In genomic region chr6:129349524-129350352, GRCm38 (mm10) we compare ENCODE assay signal across 10 mouse cellular contexts. TPM values are rescaled to one million over a fixed set of nuclear protein-coding genes. Genes with fewer than 3 reads are reported as not detected.
DNase-seq lines count a peak whose midpoint lies in the region; ATAC-seq and TF ChIP-seq lines count a peak whose summit lies in the region.
"Had no signal": no experiment of that assay in that cellular context is flagged by ENCODE, and none has a peak within 500 bp of the region (broad histone marks: within the 10 kb centered on the region; RNA-seq: fewer than 3 reads in every experiment).

No protein-coding gene starts in this region.

- no peaks in the 10 kb centered on the region for H3K27me3 ChIP-seq in neural tube, embryonic 15.5 days (replicated peaks)
- H3K27me3 ChIP-seq in lung, postnatal 0 days (replicated peaks; ENCODE audit: insufficient read depth, low read length): no peaks in the 10 kb centered on the region
- no peaks in the 10 kb centered on the region for H3K27me3 ChIP-seq in midbrain, embryonic 11.5 days (ENCODE audit: control insufficient read depth, insufficient read depth, low read length)

- no peak for TF ChIP-seq CTCF in lung, postnatal 0 days (IDR thresholded peaks at IDR 0.05)

- TF ChIP-seq EP300 in lung, postnatal 0 days (IDR thresholded peaks at IDR 0.05): peak; percentile 37; the same call in 1 of the 2 replicates

- H3K9me3 ChIP-seq in neural tube, embryonic 15.5 days (replicated peaks): no peaks in the 10 kb centered on the region
- no peaks in the 10 kb centered on the region for H3K9me3 ChIP-seq in lung, postnatal 0 days (ENCODE audit: low read length)
- H3K9me3 ChIP-seq in midbrain, embryonic 11.5 days (ENCODE audit: control insufficient read depth, low read length): no peaks in the 10 kb centered on the region; the same call in 1 of the 2 replicates

- H3K4me2 ChIP-seq in neural tube, embryonic 15.5 days: no peak overlapping the region
- H3K4me2 ChIP-seq in lung, postnatal 0 days (replicated peaks; ENCODE audit: low read depth, low read length): no peak overlapping the region
- H3K4me2 ChIP-seq in midbrain, embryonic 11.5 days: no peak overlapping the region

- no peak for DNase-seq in neural tube, embryonic 10.5 days (ENCODE audit: extremely low spot score, low spot score)
- DNase-seq in kidney, adult 9 months: peak; percentile 27
- peak; percentile 67 for DNase-seq in lung, postnatal 0 days (ENCODE audit: low spot score)
- DNase-seq in thymus, postnatal 0 days (ENCODE audit: low spot score): peak; percentile 36
- DNase-seq in midbrain, embryonic 11.5 days (ENCODE audit: low spot score, missing footprints): no peak
- no peak for DNase-seq in Muller cell, postnatal 12 days (ENCODE audit: inconsistent ontology term)
- DNase-seq in adrenal gland, adult (ENCODE audit: inconsistent age in 2 of 2, low spot score in 1 of 2): no peak

- H3K27ac ChIP-seq in neural tube, embryonic 15.5 days (replicated peaks): no peak overlapping the region
- no peak overlapping the region; the same call in 1 of the 2 replicates for H3K27ac ChIP-seq in lung, postnatal 0 days (ENCODE audit: low read length)
- H3K27ac ChIP-seq in midbrain, embryonic 11.5 days (ENCODE audit: low read depth, low read length): no peak overlapping the region

- no peak overlapping the region for H3K9ac ChIP-seq in neural tube, embryonic 15.5 days (replicated peaks)
- H3K9ac ChIP-seq in lung, postnatal 0 days (replicated peaks; ENCODE audit: low read depth): no peak overlapping the region
- H3K9ac ChIP-seq in midbrain, embryonic 11.5 days (ENCODE audit: low read length): no peak overlapping the region

- H3K36me3 ChIP-seq in neural tube, embryonic 15.5 days: no peaks in the 10 kb centered on the region
- no peaks in the 10 kb centered on the region for H3K36me3 ChIP-seq in lung, postnatal 0 days (ENCODE audit: insufficient read depth, low read length)
- no peaks in the 10 kb centered on the region for H3K36me3 ChIP-seq in midbrain, embryonic 11.5 days (ENCODE audit: control insufficient read depth, insufficient read depth, low read length)

- WGBS in neural tube, embryonic 15.5 days: 57% methylated on average over 4 of the region's 4 CpGs
- 47% methylated on average over 4 of the region's 4 CpGs for WGBS in lung, postnatal 0 days
- 66% methylated on average over 4 of the region's 4 CpGs for WGBS in midbrain, embryonic 11.5 days

- peak; percentile 57; the same call in 1 of the 2 replicates for ATAC-seq in neural tube, embryonic 15.5 days (ENCODE audit: low FRiP score)
- ATAC-seq in lung, postnatal 0 days: peak; percentile 79
- ATAC-seq in midbrain, embryonic 11.5 days (ENCODE audit: low FRiP score): no peak
- ATAC-seq: Patski had no signal

- no peak overlapping the region for H3K4me3 ChIP-seq in neural tube, embryonic 15.5 days (replicated peaks)
- no peak overlapping the region for H3K4me3 ChIP-seq in lung, postnatal 0 days (ENCODE audit: low read depth, low read length)
- H3K4me3 ChIP-seq in midbrain, embryonic 11.5 days (ENCODE audit: low read depth, low read length): no peak overlapping the region

- H3K4me1 ChIP-seq in neural tube, embryonic 15.5 days: no peaks in the 10 kb centered on the region
- no peaks in the 10 kb centered on the region for H3K4me1 ChIP-seq in lung, postnatal 0 days (ENCODE audit: insufficient read depth, low read depth, low read length)
- H3K4me1 ChIP-seq in midbrain, embryonic 11.5 days (ENCODE audit: control insufficient read depth, insufficient read depth, low read length): no peaks in the 10 kb centered on the region

RNA-seq across cellular contexts. Expression of gene Clec12a, which starts 7.2 kb away (rescaled TPM):
- 0.35 and 2.2 TPM in 2 replicates for polyA plus RNA-seq in neural tube, embryonic 15.5 days (2015; fragmentation: Nextera tagmentation; extraction: Ambion mirVana)
- 4.0 and 4.3 TPM in 2 replicates for polyA plus RNA-seq in lung, postnatal 0 days (2015; fragmentation: Nextera tagmentation; extraction: Ambion mirVana)
- polyA plus RNA-seq in thymus, postnatal 0 days (2015; fragmentation: Nextera tagmentation; extraction: Ambion mirVana): 3.9 and 4.5 TPM in 2 replicates
- 0.10 and 0.30 TPM in 2 replicates for polyA plus RNA-seq in midbrain, embryonic 11.5 days (2014; fragmentation: Nextera tagmentation; extraction: Ambion mirVana)

RNA-seq across cellular contexts. Expression of gene 4922502D21Rik, which starts 18.1 kb away (rescaled TPM):
- polyA plus RNA-seq in neural tube, embryonic 15.5 days (2015; fragmentation: Nextera tagmentation; extraction: Ambion mirVana): not detected in 2 replicates
- polyA plus RNA-seq in lung, postnatal 0 days (2015; fragmentation: Nextera tagmentation; extraction: Ambion mirVana): not detected in 2 replicates
- 0.17 TPM in 1 of 2 replicates, not detected in the other for polyA plus RNA-seq in thymus, postnatal 0 days (2015; fragmentation: Nextera tagmentation; extraction: Ambion mirVana)
- not detected in 2 replicates for polyA plus RNA-seq in midbrain, embryonic 11.5 days (2014; fragmentation: Nextera tagmentation; extraction: Ambion mirVana)
- polyA plus RNA-seq: hindbrain, embryonic 11.5 days; Patski had no signal

RNA-seq across cellular contexts. Expression of gene Clec12b, which starts 35.9 kb away (rescaled TPM):
- 0.23 TPM in 2 replicates for polyA plus RNA-seq in neural tube, embryonic 15.5 days (2015; fragmentation: Nextera tagmentation; extraction: Ambion mirVana)
- 1.2 and 1.5 TPM in 2 replicates for polyA plus RNA-seq in lung, postnatal 0 days (2015; fragmentation: Nextera tagmentation; extraction: Ambion mirVana)
- 0.15 and 0.46 TPM in 2 replicates for polyA plus RNA-seq in thymus, postnatal 0 days (2015; fragmentation: Nextera tagmentation; extraction: Ambion mirVana)
- polyA plus RNA-seq in midbrain, embryonic 11.5 days (2014; fragmentation: Nextera tagmentation; extraction: Ambion mirVana): not detected in 2 replicates
- polyA plus RNA-seq: hindbrain, embryonic 11.5 days; Patski had no signal

RNA-seq across cellular contexts. Expression of gene Clec1b, which starts 47.4 kb away (rescaled TPM):
- 0.55 and 0.77 TPM in 2 replicates for polyA plus RNA-seq in neural tube, embryonic 15.5 days (2015; fragmentation: Nextera tagmentation; extraction: Ambion mirVana)
- polyA plus RNA-seq in lung, postnatal 0 days (2015; fragmentation: Nextera tagmentation; extraction: Ambion mirVana): 7.8 and 8.3 TPM in 2 replicates
- polyA plus RNA-seq in thymus, postnatal 0 days (2015; fragmentation: Nextera tagmentation; extraction: Ambion mirVana): 0.85 and 0.91 TPM in 2 replicates
- polyA plus RNA-seq in midbrain, embryonic 11.5 days (2014; fragmentation: Nextera tagmentation; extraction: Ambion mirVana): 10.5 and 11.3 TPM in 2 replicates
- polyA plus RNA-seq: Patski had no signal

RNA-seq across cellular contexts. Expression of gene Clec9a, which starts 58.9 kb away (rescaled TPM):
- 0.10 and 0.24 TPM in 2 replicates for polyA plus RNA-seq in neural tube, embryonic 15.5 days (2015; fragmentation: Nextera tagmentation; extraction: Ambion mirVana)
- polyA plus RNA-seq in lung, postnatal 0 days (2015; fragmentation: Nextera tagmentation; extraction: Ambion mirVana): 2.7 and 3.6 TPM in 2 replicates
- 0.18 and 0.39 TPM in 2 replicates for polyA plus RNA-seq in thymus, postnatal 0 days (2015; fragmentation: Nextera tagmentation; extraction: Ambion mirVana)
- 0.23 and 0.26 TPM in 2 replicates for polyA plus RNA-seq in midbrain, embryonic 11.5 days (2014; fragmentation: Nextera tagmentation; extraction: Ambion mirVana)
- polyA plus RNA-seq: Patski had no signal

Comparison
In these comparisons a context has a peak if more than half of its experiments do, and no peak if none do; other contexts are left out.
1. DNase-seq: peak in kidney, adult 9 months (single experiment), lung, postnatal 0 days (single experiment) and thymus, postnatal 0 days (single experiment); none in neural tube, embryonic 10.5 days (single experiment), midbrain, embryonic 11.5 days (single experiment), Muller cell, postnatal 12 days (single experiment) and adrenal gland, adult (0 of 2).